Mouse (Mus musculus) heart, adult 2 months (tissue): ENCODE results near the gene Olfr1396. TPM values are rescaled to one million over a fixed set of nuclear protein-coding genes. Genes with fewer than 3 reads are reported as not detected.
A peak's percentile ranks its signal among the peaks of the same experiment; 100 is the strongest.

Source experiments
- DNase-seq, 2 experiments: peaks; one replicate each; pipeline ENCODE4 v3.0.0; 2021
- H3K27ac ChIP-seq: fragments of 200-600 bp; 2 replicates; pipeline ENCODE4 v1.8.1; 2022
- H3K27me3 ChIP-seq: fragments of 200-500 bp; 2 replicates; pipeline ENCODE4 v1.6.1; 2012; ENCODE audit warnings: mild to moderate bottlenecking, low read length, inconsistent platforms, mixed read lengths; ENCODE audit not compliant: control insufficient read depth, insufficient read depth
- H3K36me3 ChIP-seq: fragments of 200-500 bp; 2 replicates; pipeline ENCODE4 v1.6.1; 2012; ENCODE audit warnings: low read length, inconsistent platforms; ENCODE audit not compliant: control insufficient read depth, insufficient read depth
- H3K4me1 ChIP-seq: fragments of 200-500 bp; 2 replicates; pipeline ENCODE4 v1.6.1; 2011; ENCODE audit warnings: low read length; ENCODE audit not compliant: control insufficient read depth, insufficient read depth
- H3K4me3 ChIP-seq: fragments of 200-600 bp; 2 replicates; pipeline ENCODE4 v1.8.1; 2022
- H3K79me2 ChIP-seq: fragments of 200-500 bp; replicated peaks from 2 replicates; pipeline ENCODE4 v1.6.1; 2012; ENCODE audit warnings: mild to moderate bottlenecking, inconsistent platforms, low read length, moderate library complexity, mixed read lengths; ENCODE audit not compliant: control insufficient read depth, insufficient read depth
- H3K9ac ChIP-seq: fragments of 200-500 bp; 2 replicates; pipeline ENCODE4 v1.6.1; 2012; ENCODE audit warnings: low read depth, mild to moderate bottlenecking, control low read depth, inconsistent platforms, low read length, mixed read lengths
- CTCF ChIP-seq: fragments of 200-600 bp; IDR thresholded peaks from 2 replicates; pipeline ENCODE4 v1.8.1; 2022; ENCODE audit warnings: antibody characterized with exemption, mild to moderate bottlenecking, moderate library complexity
- EP300 ChIP-seq: fragments of 200-500 bp; IDR thresholded peaks from 2 replicates; pipeline ENCODE4 v1.6.1; 2011; ENCODE audit warnings: low read depth, low read length, control low read depth; ENCODE audit not compliant: insufficient read depth
- POLR2A ChIP-seq: fragments of 200-500 bp; IDR thresholded peaks from 2 replicates; pipeline ENCODE4 v1.6.1; 2011; ENCODE audit warnings: mild to moderate bottlenecking, low read depth, low read length, control low read depth; ENCODE audit not compliant: insufficient read depth
- WGBS: fragments of 180-500 bp; shearing (Covaris S2); methylation state at CpG from one replicate; pipeline ENCODE4 v1.1.7; 2018; 5-methylcytosine and 5-hydroxymethylcytosine counted together
- intact Hi-C: fragments of 180-260 bp; cut with DNase I; formaldehyde crosslinking; loops from one replicate; pipeline ENCODE4 v1.15.1; 2025
- polyA plus RNA-seq: library from polyadenylated mRNA; depleted of rRNA; stranded (reverse); fragments of >200 nt; gene quantifications from 2 replicates; pipeline ENCODE4 v1.2.3, GENCODE M21; 2012
- total RNA-seq, 2 experiments: library from RNA; stranded (reverse); gene quantifications; 2 replicates each; pipeline ENCODE4 v1.2.3; 2021

The Olfr1396 gene
- total and polyA plus RNA-seq, 3 experiments: 0.97 to 4.4 (median 1.4) TPM

DNA sequence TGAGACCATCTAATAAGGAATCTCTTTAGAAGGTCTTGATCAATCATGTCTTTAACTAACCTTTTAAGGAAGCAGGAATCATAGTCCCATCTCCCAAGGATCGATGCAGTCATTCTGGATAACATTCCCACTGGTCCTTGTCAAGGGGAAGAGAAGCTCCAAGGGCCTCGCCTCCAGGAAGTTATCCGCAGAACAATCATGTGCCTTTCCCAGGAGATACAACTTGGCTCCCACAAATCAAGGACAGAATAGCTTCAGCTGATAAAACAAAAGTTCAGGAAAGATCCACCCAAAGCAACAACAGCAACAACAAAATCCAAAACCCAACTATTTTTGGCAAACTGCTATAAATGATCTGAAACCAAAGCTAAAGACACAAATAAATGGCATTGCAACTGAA, 5.0 kb upstream of the Olfr1396 start:
- Histone ChIP-seq H3K9ac (no peak overlapping the region), H3K27ac (peak overlapping the region; percentile 67), H3K36me3 (no peaks in the 10 kb centered on the region), H3K4me1 (no peaks in the 10 kb centered on the region; the same call in 1 of the 2 replicates), H3K79me2 (no peaks in the 10 kb centered on the region), H3K4me3 (peak overlapping the region; percentile 1; the same call in 1 of the 2 replicates), H3K27me3 (no peaks in the 10 kb centered on the region)
- 0 out of 2 replicates have a peak, but pooled peaks have one; percentile 67 for TF ChIP-seq EP300
- peak; percentile 47; the same call in 1 of the 2 replicates for TF ChIP-seq POLR2A
- no peak for TF ChIP-seq CTCF
- 31% methylated on average over 3 of the region's 3 CpGs for WGBS
- intact Hi-C loops: no loop called here
- DNase-seq: peak in 1 of 2 experiments; percentile 18

DNA sequence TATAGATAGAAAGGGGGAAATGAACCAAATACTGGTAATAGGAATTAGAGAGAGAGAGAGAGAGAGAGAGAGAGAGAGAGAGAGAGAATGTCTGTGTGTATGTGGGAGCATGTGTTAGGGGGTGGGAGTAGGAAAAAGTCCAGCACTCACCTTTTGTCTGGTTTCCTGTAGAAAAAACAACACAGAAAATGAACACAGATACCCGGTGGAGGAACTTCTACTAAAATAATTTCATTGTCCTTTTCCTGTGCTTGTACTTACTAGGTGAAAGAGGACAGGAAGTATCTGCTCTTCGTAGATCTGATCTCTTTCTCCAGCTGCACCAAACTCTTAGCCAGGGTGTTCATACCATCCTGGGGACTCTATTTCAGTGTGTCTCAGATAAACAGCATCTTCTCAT, 516 bp downstream of the Olfr1396 start:
- no peaks in the 10 kb centered on the region for H3K27me3 ChIP-seq
- H3K4me3 ChIP-seq: no peak overlapping the region
- H3K79me2 ChIP-seq: no peaks in the 10 kb centered on the region
- peak overlapping the region; percentile 73 for H3K27ac ChIP-seq
- intact Hi-C loops: loop anchor here (2.0 kb wide), 1 partner anchor 73 kb away; the partner anchor contains the start of gene Btnl9
- H3K36me3 ChIP-seq: peaks cover 2% of the 10 kb centered on the region; the same call in 1 of the 2 replicates
- 26% methylated on average over 2 of the region's 2 CpGs for whole genome bisulfite sequencing
- no peak overlapping the region for H3K9ac ChIP-seq
- no peak for DNase-seq
- TF ChIP-seq CTCF (no peak), POLR2A (no peak), EP300 (no peak)
- peaks cover 5% of the 10 kb centered on the region for H3K4me1 ChIP-seq

DNA sequence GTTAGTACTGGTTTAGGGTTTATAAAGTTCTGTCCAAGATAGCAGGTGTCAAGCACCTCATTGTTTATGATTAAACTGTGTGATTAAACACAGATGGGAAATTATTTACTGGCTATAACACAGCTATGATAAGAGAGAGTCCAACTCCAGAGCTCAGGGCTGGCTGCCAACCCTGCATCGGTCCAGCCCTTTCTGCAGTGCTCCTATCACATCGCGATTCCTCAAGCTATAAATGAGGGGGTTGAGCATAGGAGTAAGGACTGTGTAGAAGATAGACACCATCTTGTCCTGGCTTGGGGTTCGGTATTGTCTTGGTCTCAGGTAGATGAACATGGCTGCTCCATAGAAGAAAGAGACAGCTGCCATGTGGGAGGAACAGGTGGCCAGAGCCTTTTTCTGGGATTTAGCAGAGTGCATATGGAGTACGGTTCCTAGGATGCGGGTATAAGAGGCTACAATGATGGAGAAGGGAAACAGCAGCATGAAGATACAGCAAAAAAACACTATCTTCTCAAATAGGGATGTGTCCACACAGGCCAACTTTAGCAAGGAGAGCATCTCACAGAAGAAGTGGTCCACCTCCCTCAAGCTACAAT, 2.0 kb downstream of the Olfr1396 start:
- Histone ChIP-seq H3K36me3 (peaks cover 2% of the 10 kb centered on the region; the same call in 1 of the 2 replicates), H3K4me1 (peaks cover 7% of the 10 kb centered on the region), H3K9ac (no peak overlapping the region), H3K27ac (peak overlapping the region; percentile 73; the same call in 1 of the 2 replicates), H3K4me3 (no peak overlapping the region), H3K79me2 (no peaks in the 10 kb centered on the region), H3K27me3 (no peaks in the 10 kb centered on the region)
- intact Hi-C loops: no loop called here
- WGBS: 48% methylated on average over 6 of the region's 6 CpGs
- TF ChIP-seq CTCF: no peak
- TF ChIP-seq EP300: no peak
- TF ChIP-seq POLR2A: no peak
- DNase-seq: no peak

DNA sequence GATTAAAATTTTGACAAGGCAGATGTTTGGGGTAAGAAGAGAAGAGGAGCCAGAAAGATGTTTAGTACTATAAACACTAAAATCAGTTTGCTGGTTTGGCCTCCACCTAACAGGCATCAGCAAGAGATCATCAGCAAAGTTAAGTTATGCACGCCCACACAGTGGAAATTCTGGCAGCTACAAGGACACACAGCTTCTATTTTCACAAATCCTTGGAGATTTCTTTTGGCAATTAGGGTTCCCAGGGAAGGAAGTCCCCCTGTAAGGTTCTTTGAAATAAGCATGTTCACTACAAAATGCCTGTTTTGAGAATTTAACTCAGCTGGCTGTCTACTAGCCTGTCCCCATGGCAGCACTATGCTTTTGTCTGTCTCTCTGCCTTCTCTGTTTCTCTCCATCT, 3.7 kb downstream of the Olfr1396 start:
- H3K36me3 ChIP-seq: peaks cover 2% of the 10 kb centered on the region; the same call in 1 of the 2 replicates
- peak overlapping the region; percentile 43 for H3K27ac ChIP-seq
- H3K27me3 ChIP-seq: no peaks in the 10 kb centered on the region
- no peaks in the 10 kb centered on the region for H3K79me2 ChIP-seq
- 31% methylated on average over 1 of the region's 1 CpGs for WGBS
- H3K4me1 ChIP-seq: peaks cover 8% of the 10 kb centered on the region
- intact Hi-C loops: no loop called here
- no peak overlapping the region for H3K9ac ChIP-seq
- H3K4me3 ChIP-seq: no peak overlapping the region
- TF ChIP-seq POLR2A (no peak), CTCF (no peak), EP300 (no peak)
- DNase-seq: no peak

DNA sequence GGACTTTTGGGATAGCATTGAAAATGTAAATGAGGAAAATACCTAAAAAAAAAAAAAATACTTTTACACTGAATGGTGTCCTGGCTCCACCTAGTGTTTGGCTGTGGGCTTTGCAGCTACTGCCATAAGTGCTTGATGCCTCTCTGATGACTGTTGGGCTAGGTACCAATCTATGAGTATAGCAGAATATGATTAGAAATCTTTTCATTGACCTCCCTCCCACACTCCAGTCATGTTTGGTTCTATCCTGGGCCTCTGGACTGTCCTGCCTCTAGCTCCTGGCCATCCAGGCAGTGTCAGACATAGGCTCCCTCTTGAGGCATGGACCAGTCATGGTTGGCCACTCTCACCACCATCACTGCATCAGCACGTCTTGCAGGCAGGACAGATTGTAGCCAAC, 5.8 kb downstream of the Olfr1396 start:
- Histone ChIP-seq H3K27ac (no peak overlapping the region), H3K27me3 (no peaks in the 10 kb centered on the region), H3K79me2 (no peaks in the 10 kb centered on the region), H3K9ac (no peak overlapping the region), H3K4me1 (peaks cover 10% of the 10 kb centered on the region), H3K4me3 (no peak overlapping the region), H3K36me3 (peaks cover 2% of the 10 kb centered on the region; the same call in 1 of the 2 replicates)
- intact Hi-C loops: loop anchor here (5.0 kb wide), 1 partner anchor 143 kb away; no protein-coding TSS in a partner anchor
- 46% methylated on average over 1 of the region's 1 CpGs for WGBS
- TF ChIP-seq EP300 (no peak), CTCF (peak; percentile 75), POLR2A (no peak)
- no peak for DNase-seq
